Mouse (Mus musculus): Measurements from ENCODE around the gene Rabepk.

DNA sequence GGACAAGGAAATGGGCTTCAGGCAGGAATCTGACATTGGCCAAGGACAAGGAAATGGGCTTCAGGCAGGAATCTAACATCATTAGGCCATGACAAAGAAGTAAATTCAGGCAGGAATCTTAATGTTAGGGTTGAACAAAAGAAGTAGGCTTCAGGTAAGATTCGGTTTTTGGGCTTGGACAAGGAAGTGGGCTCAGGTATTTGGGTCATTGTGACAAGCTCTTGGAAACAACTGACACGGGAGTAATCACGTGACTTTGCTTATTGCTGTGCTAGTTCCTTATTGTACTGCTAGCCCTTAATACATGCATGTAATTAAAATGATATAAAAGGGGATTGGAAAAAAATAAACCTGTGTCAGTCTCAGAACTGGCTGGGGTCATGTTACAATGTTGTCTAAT, 36.0 kb upstream of the Rabepk start:
- no peak for TF ChIP-seq CTCF (IDR thresholded peaks at IDR 0.05; ENCODE audit: borderline replicate concordance, extremely low read depth, insufficient read depth, insufficient read length)
- no peak for TF ChIP-seq POLR2A (IDR thresholded peaks at IDR 0.05; ENCODE audit: borderline replicate concordance, extremely low read depth, insufficient read depth, insufficient read length, poor library complexity, severe bottlenecking)
